Mouse (Mus musculus): ENCODE measurements around the gene Crnn. TPM values are rescaled to one million over a fixed set of nuclear protein-coding genes. Genes with fewer than 3 reads are reported as not detected.

The Crnn gene
- polyA plus RNA-seq (2014; fragmentation: Illumina TruSeq; extraction: RNeasy Lipid Tissue Mini Kit (QIAGEN cat#74804); ENCODE audit: low read depth, low replicate concordance) = not detected

DNA sequence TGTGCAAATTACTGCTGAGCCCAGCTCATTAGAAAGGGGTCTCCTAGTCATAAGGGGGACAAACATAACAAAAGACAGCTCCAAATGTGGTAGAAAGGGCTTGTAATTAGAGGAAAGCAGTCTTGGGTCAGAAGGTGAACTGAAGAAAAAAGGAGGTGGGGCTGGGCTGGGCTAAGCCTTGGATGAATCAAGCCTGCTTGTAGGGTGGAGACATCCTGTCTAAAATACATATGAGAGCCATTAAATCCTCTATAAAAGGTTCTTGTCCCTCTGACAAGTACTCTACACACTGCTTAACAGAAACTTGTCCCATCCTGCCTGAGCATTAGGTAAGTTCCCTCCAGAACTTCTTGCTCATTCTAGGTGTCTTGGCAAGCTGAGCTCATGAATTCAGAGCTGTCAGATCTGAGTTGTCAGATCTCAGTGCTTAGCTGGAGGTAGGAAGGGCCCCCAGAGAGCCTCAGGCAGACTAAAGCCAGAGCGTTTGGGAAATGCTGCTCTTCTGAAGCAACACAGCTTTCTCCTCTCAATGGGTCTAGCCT is at the start of gene Crnn:
Gene Crnn (plus strand): TSS at position 278 of the 542 bp plus-strand sequence.

DNA sequence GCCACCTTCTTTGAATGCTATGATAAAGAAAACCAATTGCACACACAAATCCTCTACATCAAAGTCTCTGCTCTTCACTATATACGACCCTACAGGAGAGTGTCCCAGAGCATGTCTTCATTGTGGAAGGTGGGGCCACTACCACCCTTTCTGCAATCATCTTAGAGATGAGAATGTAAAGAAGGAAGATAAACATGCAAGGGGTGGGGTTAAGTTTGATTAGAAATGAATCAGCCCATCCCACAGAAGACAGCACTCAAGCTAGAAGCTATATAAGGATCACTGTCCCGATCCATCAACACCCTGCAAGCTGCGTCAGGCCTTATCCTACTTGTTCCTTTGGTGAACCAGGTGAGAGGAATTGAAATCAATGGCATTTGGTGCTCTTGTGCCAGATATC is 52.4 kb downstream of the Crnn start, which contains the start of gene Flg2:
Gene Flg2 (plus strand): TSS at position 301 of the 400 bp plus-strand sequence.

Other genes starting within 250 kb of the Crnn start
- not detected for gene Lce3a, start 218.6 kb upstream of the Crnn start, polyA plus RNA-seq (2014; fragmentation: Illumina TruSeq; extraction: RNeasy Lipid Tissue Mini Kit (QIAGEN cat#74804); ENCODE audit: low read depth, low replicate concordance)
- gene Lce3b, start 211.8 kb upstream of the Crnn start, polyA plus RNA-seq (2014; fragmentation: Illumina TruSeq; extraction: RNeasy Lipid Tissue Mini Kit (QIAGEN cat#74804); ENCODE audit: low read depth, low replicate concordance) = not detected
- not detected for gene Lce3c, start 200.3 kb upstream of the Crnn start, polyA plus RNA-seq (2014; fragmentation: Illumina TruSeq; extraction: RNeasy Lipid Tissue Mini Kit (QIAGEN cat#74804); ENCODE audit: low read depth, low replicate concordance)
- gene Lce3d, start 187.4 kb upstream of the Crnn start, polyA plus RNA-seq (2014; fragmentation: Illumina TruSeq; extraction: RNeasy Lipid Tissue Mini Kit (QIAGEN cat#74804); ENCODE audit: low read depth, low replicate concordance) = not detected
- gene Lce3e, start 177.7 kb upstream of the Crnn start, polyA plus RNA-seq (2014; fragmentation: Illumina TruSeq; extraction: RNeasy Lipid Tissue Mini Kit (QIAGEN cat#74804); ENCODE audit: low read depth, low replicate concordance) = not detected
- gene Lce3f, start 152.6 kb upstream of the Crnn start, polyA plus RNA-seq (2014; fragmentation: Illumina TruSeq; extraction: RNeasy Lipid Tissue Mini Kit (QIAGEN cat#74804); ENCODE audit: low read depth, low replicate concordance) = not detected
- gene Crct1, start 129.1 kb upstream of the Crnn start, polyA plus RNA-seq (2014; fragmentation: Illumina TruSeq; extraction: RNeasy Lipid Tissue Mini Kit (QIAGEN cat#74804); ENCODE audit: low read depth, low replicate concordance) = not detected
- not detected for gene Lce1m, start 125.7 kb upstream of the Crnn start, polyA plus RNA-seq (2014; fragmentation: Illumina TruSeq; extraction: RNeasy Lipid Tissue Mini Kit (QIAGEN cat#74804); ENCODE audit: low read depth, low replicate concordance)
- gene Gm4858, start 76.0 kb upstream of the Crnn start, polyA plus RNA-seq (2014; fragmentation: Illumina TruSeq; extraction: RNeasy Lipid Tissue Mini Kit (QIAGEN cat#74804); ENCODE audit: low read depth, low replicate concordance) = not detected
- not detected for gene Flg2, start 52.5 kb downstream of the Crnn start, polyA plus RNA-seq (2014; fragmentation: Illumina TruSeq; extraction: RNeasy Lipid Tissue Mini Kit (QIAGEN cat#74804); ENCODE audit: low read depth, low replicate concordance)
- gene Flg, start 128.7 kb downstream of the Crnn start, polyA plus RNA-seq (2014; fragmentation: Illumina TruSeq; extraction: RNeasy Lipid Tissue Mini Kit (QIAGEN cat#74804); ENCODE audit: low read depth, low replicate concordance) = not detected
- not detected for gene Hrnr, start 175.0 kb downstream of the Crnn start, polyA plus RNA-seq (2014; fragmentation: Illumina TruSeq; extraction: RNeasy Lipid Tissue Mini Kit (QIAGEN cat#74804); ENCODE audit: low read depth, low replicate concordance)
- gene Rptn, start 248.9 kb downstream of the Crnn start, polyA plus RNA-seq (2014; fragmentation: Illumina TruSeq; extraction: RNeasy Lipid Tissue Mini Kit (QIAGEN cat#74804); ENCODE audit: low read depth, low replicate concordance) = not detected